Mouse (Mus musculus): Measurements from ENCODE around the gene Cir1. TPM values are rescaled to one million over a fixed set of nuclear protein-coding genes. Genes with fewer than 3 reads are reported as not detected.

Gene Cir1
- polyA plus RNA-seq, 1 experiment = 6.6 TPM

- H3K79me2 ChIP-seq (ENCODE audit: control insufficient read depth, insufficient read depth) = no peaks in the 10 kb centered on the region
- no peak overlapping the region for H3ac ChIP-seq (ENCODE audit: control insufficient read depth, insufficient read length)
- no peak overlapping the region for H3K4me2 ChIP-seq (ENCODE audit: low read depth)
- no peak overlapping the region for H3K4me3 ChIP-seq
- peaks cover 21% of the 10 kb centered on the region for H3K27me3 ChIP-seq (ENCODE audit: control insufficient read depth, insufficient read depth, insufficient read length)
- no peak for TF ChIP-seq USF1 (IDR thresholded peaks at IDR 0.05; ENCODE audit: low read depth)
- TF ChIP-seq MYOG (IDR thresholded peaks at IDR 0.05; ENCODE audit: control insufficient read depth in 1 of 3, insufficient read depth in 1 of 3, insufficient read length in 2 of 3, low read depth in 2 of 3) = no peak
- TF ChIP-seq POLR2A (IDR thresholded peaks at IDR 0.05; ENCODE audit: insufficient read length, low read depth) = no peak
- no peak for TF ChIP-seq E2F4 (IDR thresholded peaks at IDR 0.05; ENCODE audit: insufficient read depth)
- no peak for TF ChIP-seq TCF3 (IDR thresholded peaks at IDR 0.05; ENCODE audit: insufficient read length, low read depth)
- no peak for TF ChIP-seq MAX (IDR thresholded peaks at IDR 0.05; ENCODE audit: low read depth)
- no peak for TF ChIP-seq TCF12 (IDR thresholded peaks at IDR 0.05; ENCODE audit: insufficient read depth, poor library complexity, severe bottlenecking)
- TF ChIP-seq CEBPB (IDR thresholded peaks at IDR 0.05; ENCODE audit: insufficient read depth, poor library complexity, severe bottlenecking) = no peak
- no peak for TF ChIP-seq MYOD1 (IDR thresholded peaks at IDR 0.05; ENCODE audit: control insufficient read depth in 1 of 3, insufficient read length in 2 of 3, low read depth in 2 of 3)
- TF ChIP-seq REST (IDR thresholded peaks at IDR 0.05; ENCODE audit: insufficient read depth, insufficient read length) = no peak
- no peak for TF ChIP-seq POLR2AphosphoS2 (IDR thresholded peaks at IDR 0.05; ENCODE audit: insufficient read length, low read depth)
- TF ChIP-seq SRF (IDR thresholded peaks at IDR 0.05; ENCODE audit: control insufficient read depth, insufficient read length, low read depth) = no peak
- H3K36me3 ChIP-seq (ENCODE audit: control insufficient read depth, insufficient read depth) = no peaks in the 10 kb centered on the region
These were observed 44.2 kb downstream of the Cir1 start for GRCm38 (mm10) chr2:73268281-73268680.

GRCm38 (mm10) chr2:73267818-73268217 is 44.7 kb downstream of the Cir1 start:
- no peak overlapping the region for H3ac ChIP-seq (ENCODE audit: control insufficient read depth, insufficient read length)
- no peak overlapping the region for H3K4me2 ChIP-seq (ENCODE audit: low read depth)
- peaks cover 16% of the 10 kb centered on the region for H3K27me3 ChIP-seq (ENCODE audit: control insufficient read depth, insufficient read depth, insufficient read length)
- no peaks in the 10 kb centered on the region for H3K79me2 ChIP-seq (ENCODE audit: control insufficient read depth, insufficient read depth)
- H3K36me3 ChIP-seq (ENCODE audit: control insufficient read depth, insufficient read depth) = no peaks in the 10 kb centered on the region
- no peak for TF ChIP-seq MYOD1 (IDR thresholded peaks at IDR 0.05; ENCODE audit: control insufficient read depth in 1 of 3, insufficient read length in 2 of 3, low read depth in 2 of 3)
- H3K4me3 ChIP-seq = no peak overlapping the region

- H3K36me3 ChIP-seq (ENCODE audit: control insufficient read depth, insufficient read depth) = no peaks in the 10 kb centered on the region
- H3K4me3 ChIP-seq = no peak overlapping the region
- peaks cover 12% of the 10 kb centered on the region for H3K27me3 ChIP-seq (ENCODE audit: control insufficient read depth, insufficient read depth, insufficient read length)
- no peak overlapping the region for H3K4me2 ChIP-seq (ENCODE audit: low read depth)
- TF ChIP-seq MYOG (IDR thresholded peaks at IDR 0.05; ENCODE audit: control insufficient read depth in 1 of 3, insufficient read depth in 1 of 3, insufficient read length in 2 of 3, low read depth in 2 of 3) = no peak
- TF ChIP-seq CEBPB (IDR thresholded peaks at IDR 0.05; ENCODE audit: insufficient read depth, poor library complexity, severe bottlenecking) = no peak
- no peak for TF ChIP-seq SRF (IDR thresholded peaks at IDR 0.05; ENCODE audit: control insufficient read depth, insufficient read length, low read depth)
- TF ChIP-seq E2F4 (IDR thresholded peaks at IDR 0.05; ENCODE audit: insufficient read depth) = no peak
- no peak for TF ChIP-seq TCF3 (IDR thresholded peaks at IDR 0.05; ENCODE audit: insufficient read length, low read depth)
- TF ChIP-seq TCF12 (IDR thresholded peaks at IDR 0.05; ENCODE audit: insufficient read depth, poor library complexity, severe bottlenecking) = no peak
- no peak for TF ChIP-seq USF1 (IDR thresholded peaks at IDR 0.05; ENCODE audit: low read depth)
- H3K79me2 ChIP-seq (ENCODE audit: control insufficient read depth, insufficient read depth) = no peaks in the 10 kb centered on the region
- no peak overlapping the region for H3ac ChIP-seq (ENCODE audit: control insufficient read depth, insufficient read length)
These were observed 45.3 kb downstream of the Cir1 start for GRCm38 (mm10) chr2:73267231-73267630.

- Histone ChIP-seq H3K79me2 (ENCODE audit: control insufficient read depth, insufficient read depth) (no peaks in the 10 kb centered on the region), H3K4me2 (ENCODE audit: low read depth) (no peak overlapping the region), H3K4me3 (no peak overlapping the region), H3K27me3 (ENCODE audit: control insufficient read depth, insufficient read depth, insufficient read length) (peaks cover 8% of the 10 kb centered on the region), H3ac (ENCODE audit: control insufficient read depth, insufficient read length) (no peak overlapping the region), H3K36me3 (ENCODE audit: control insufficient read depth, insufficient read depth) (no peaks in the 10 kb centered on the region)
- TF ChIP-seq TCF12 (IDR thresholded peaks at IDR 0.05; ENCODE audit: insufficient read depth, poor library complexity, severe bottlenecking) (no peak), USF1 (IDR thresholded peaks at IDR 0.05; ENCODE audit: low read depth) (no peak), CEBPB (IDR thresholded peaks at IDR 0.05; ENCODE audit: insufficient read depth, poor library complexity, severe bottlenecking) (no peak), POLR2AphosphoS2 (IDR thresholded peaks at IDR 0.05; ENCODE audit: insufficient read length, low read depth) (no peak), MYOD1 (IDR thresholded peaks at IDR 0.05; ENCODE audit: control insufficient read depth in 1 of 3, insufficient read length in 2 of 3, low read depth in 2 of 3) (no peak), SRF (IDR thresholded peaks at IDR 0.05; ENCODE audit: control insufficient read depth, insufficient read length, low read depth) (no peak), TCF3 (IDR thresholded peaks at IDR 0.05; ENCODE audit: insufficient read length, low read depth) (no peak), E2F4 (IDR thresholded peaks at IDR 0.05; ENCODE audit: insufficient read depth) (no peak), MAX (IDR thresholded peaks at IDR 0.05; ENCODE audit: low read depth) (no peak), MYOG (IDR thresholded peaks at IDR 0.05; ENCODE audit: control insufficient read depth in 1 of 3, insufficient read depth in 1 of 3, insufficient read length in 2 of 3, low read depth in 2 of 3) (no peak), POLR2A (IDR thresholded peaks at IDR 0.05; ENCODE audit: insufficient read length, low read depth) (no peak), REST (IDR thresholded peaks at IDR 0.05; ENCODE audit: insufficient read depth, insufficient read length) (no peak)
These were observed 45.9 kb downstream of the Cir1 start for GRCm38 (mm10) chr2:73266623-73267022.

- no peak for TF ChIP-seq MAX (IDR thresholded peaks at IDR 0.05; ENCODE audit: low read depth)
- TF ChIP-seq REST (IDR thresholded peaks at IDR 0.05; ENCODE audit: insufficient read depth, insufficient read length) = no peak
- no peak for TF ChIP-seq SRF (IDR thresholded peaks at IDR 0.05; ENCODE audit: control insufficient read depth, insufficient read length, low read depth)
- no peak for TF ChIP-seq USF1 (IDR thresholded peaks at IDR 0.05; ENCODE audit: low read depth)
- TF ChIP-seq E2F4 (IDR thresholded peaks at IDR 0.05; ENCODE audit: insufficient read depth) = no peak
- no peak for TF ChIP-seq TCF3 (IDR thresholded peaks at IDR 0.05; ENCODE audit: insufficient read length, low read depth)
- no peak for TF ChIP-seq POLR2AphosphoS2 (IDR thresholded peaks at IDR 0.05; ENCODE audit: insufficient read length, low read depth)
- TF ChIP-seq MYOG (IDR thresholded peaks at IDR 0.05; ENCODE audit: control insufficient read depth in 1 of 3, insufficient read depth in 1 of 3, insufficient read length in 2 of 3, low read depth in 2 of 3) = no peak
- TF ChIP-seq CEBPB (IDR thresholded peaks at IDR 0.05; ENCODE audit: insufficient read depth, poor library complexity, severe bottlenecking) = no peak
- TF ChIP-seq TCF12 (IDR thresholded peaks at IDR 0.05; ENCODE audit: insufficient read depth, poor library complexity, severe bottlenecking) = no peak
- TF ChIP-seq POLR2A (IDR thresholded peaks at IDR 0.05; ENCODE audit: insufficient read length, low read depth) = no peak
- TF ChIP-seq MYOD1 (IDR thresholded peaks at IDR 0.05; ENCODE audit: control insufficient read depth in 1 of 3, insufficient read length in 2 of 3, low read depth in 2 of 3) = no peak
These were observed 46.5 kb downstream of the Cir1 start for GRCm38 (mm10) chr2:73266011-73266410.

More at GRCm38 (mm10) chr2:73266011-73266410, 46.5 kb downstream of the Cir1 start:
- no peak overlapping the region for H3K4me2 ChIP-seq (ENCODE audit: low read depth)
- H3ac ChIP-seq (ENCODE audit: control insufficient read depth, insufficient read length) = no peak overlapping the region
- no peaks in the 10 kb centered on the region for H3K79me2 ChIP-seq (ENCODE audit: control insufficient read depth, insufficient read depth)
- H3K27me3 ChIP-seq (ENCODE audit: control insufficient read depth, insufficient read depth, insufficient read length) = peaks cover 5% of the 10 kb centered on the region
- H3K36me3 ChIP-seq (ENCODE audit: control insufficient read depth, insufficient read depth) = no peaks in the 10 kb centered on the region
- H3K4me3 ChIP-seq = no peak overlapping the region
